ENCODE assay signal across 23 mouse cellular contexts in the genomic region with DNA sequence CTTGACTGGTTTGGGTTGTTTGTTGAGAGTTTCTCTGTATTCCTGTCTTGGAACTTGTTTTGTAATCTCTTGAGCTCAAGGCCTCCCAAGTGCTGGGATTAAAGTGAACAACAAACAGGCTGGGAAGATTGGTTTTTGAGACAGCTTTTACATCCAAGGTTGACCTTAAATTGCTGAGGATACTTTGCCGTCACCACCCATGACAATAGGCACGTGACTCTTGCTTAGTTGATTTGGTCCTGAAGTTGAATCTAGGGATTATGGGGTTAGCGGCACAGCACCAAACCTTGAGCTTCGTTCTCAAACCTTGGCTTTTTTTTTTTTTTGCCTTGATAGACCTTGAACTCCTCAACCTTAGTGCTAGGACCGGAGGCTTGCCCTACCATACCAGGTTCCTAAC. TPM values are rescaled to one million over a fixed set of nuclear protein-coding genes. Genes with fewer than 3 reads are reported as not detected.
DNase-seq lines count a peak whose midpoint lies in the region; TF ChIP-seq lines count a peak whose summit lies in the region.
"Had no signal": no experiment of that assay in that cellular context is flagged by ENCODE, and none has a peak within 500 bp of the region (broad histone marks: within the 10 kb centered on the region; RNA-seq: fewer than 3 reads in every experiment).

No protein-coding gene starts in this region.

- no peaks in the 10 kb centered on the region for H3K27me3 ChIP-seq in heart, adult 2 months (ENCODE audit: control insufficient read depth, insufficient read depth, low read length)
- H3K27me3 ChIP-seq in CH12.LX (replicated peaks) (no peaks in the 10 kb centered on the region), myocyte (ENCODE audit: control insufficient read depth, insufficient read depth, insufficient read length) (no peaks in the 10 kb centered on the region)
- H3K27me3 ChIP-seq: forebrain, embryonic 13.5 days; heart, embryonic 13.5 days; hindbrain, embryonic 15.5 days; intestine, embryonic 15.5 days had no signal

- dilution Hi-C loops in CH12.LX (cut with MboI; ENCODE audit: extremely low pct_ligation_motif_present, extremely low pct_unique_long_range_greater_than_20kb, low sequenced_read_pairs), result no loop called here

- no peak overlapping the region for H3K27ac ChIP-seq in heart, adult 2 months
- H3K27ac ChIP-seq in CH12.LX (ENCODE audit: insufficient read depth, low read depth), result no peak overlapping the region
- H3K27ac ChIP-seq: heart, embryonic 13.5 days; hindbrain, embryonic 15.5 days; intestine, embryonic 15.5 days; kidney, postnatal 0 days had no signal

- TF ChIP-seq EP300 in heart, adult 2 months (IDR thresholded peaks at IDR 0.05; ENCODE audit: insufficient read depth, low read depth, low read length), result no peak
- no peak for TF ChIP-seq EP300 in CH12.LX (IDR thresholded peaks at IDR 0.05; ENCODE audit: low read length)

- TF ChIP-seq POLR2A in heart, adult 2 months (IDR thresholded peaks at IDR 0.05; ENCODE audit: insufficient read depth, low read depth, low read length), result 0 out of 2 replicates have a peak, but pooled peaks have one; percentile 15
- TF ChIP-seq POLR2A in CH12.LX (IDR thresholded peaks at IDR 0.05; ENCODE audit: low read depth, low read length), result no peak
- no peak for TF ChIP-seq POLR2A in myocyte (IDR thresholded peaks at IDR 0.05; ENCODE audit: insufficient read length, low read depth)

- no peaks in the 10 kb centered on the region for H3K79me2 ChIP-seq in heart, adult 2 months (replicated peaks; ENCODE audit: control insufficient read depth, insufficient read depth, low read length)
- peaks cover 13% of the 10 kb centered on the region for H3K79me2 ChIP-seq in CH12.LX (replicated peaks; ENCODE audit: control insufficient read depth, extremely low read depth, insufficient read depth, poor library complexity, severe bottlenecking)
- peaks cover 48% of the 10 kb centered on the region for H3K79me2 ChIP-seq in myocyte (ENCODE audit: control insufficient read depth, insufficient read depth)

- no peaks in the 10 kb centered on the region for H3K9me3 ChIP-seq in CH12.LX (replicated peaks; ENCODE audit: low read length)
- H3K9me3 ChIP-seq: forebrain, embryonic 13.5 days; heart, embryonic 13.5 days; hindbrain, embryonic 15.5 days; intestine, embryonic 15.5 days had no signal

- no peak overlapping the region for H3K9ac ChIP-seq in heart, adult 2 months (ENCODE audit: low read depth, low read length)
- H3K9ac ChIP-seq in CH12.LX (ENCODE audit: insufficient read depth, low read depth), result no peak overlapping the region
- H3K9ac ChIP-seq: forebrain, embryonic 13.5 days; heart, embryonic 13.5 days; hindbrain, embryonic 15.5 days; intestine, embryonic 15.5 days; lung, embryonic 14.5 days had no signal

- H3K4me3 ChIP-seq in heart, adult 2 months, result no peak overlapping the region
- H3K4me3 ChIP-seq in CH12.LX (replicated peaks in 1 of 3; ENCODE audit: low read depth in 2 of 3, low read length in 2 of 3, poor library complexity in 1 of 3), result no peak overlapping the region
- H3K4me3 ChIP-seq in myocyte, result no peak overlapping the region
- H3K4me3 ChIP-seq: forebrain, embryonic 13.5 days; heart, embryonic 13.5 days; hindbrain, embryonic 15.5 days; intestine, embryonic 15.5 days had no signal

- H3K4me2 ChIP-seq in CH12.LX (ENCODE audit: insufficient read depth, low read depth, poor library complexity, severe bottlenecking) (no peak overlapping the region), myocyte (ENCODE audit: low read depth) (peak overlapping the region; percentile 97)
- H3K4me2 ChIP-seq: forebrain, embryonic 13.5 days; hindbrain, embryonic 15.5 days; intestine, embryonic 15.5 days; lung, embryonic 14.5 days had no signal

- peaks cover 6% of the 10 kb centered on the region for H3K4me1 ChIP-seq in heart, adult 2 months (ENCODE audit: control insufficient read depth, insufficient read depth, low read length)
- H3K4me1 ChIP-seq in CH12.LX (ENCODE audit: control insufficient read depth in 1 of 2, insufficient read depth in 2 of 2), result peaks cover 0 to 23% of the 10 kb centered on the region in 2 experiments; a peak in 2 of 4 replicates

- 72% methylated on average over 5 of the region's 5 CpGs for WGBS in heart, adult 2 months

- no peak overlapping the region for H3ac ChIP-seq in myocyte (ENCODE audit: control insufficient read depth, insufficient read length)

- intact Hi-C loops in heart, adult 2 months (cut with DNase I), result no loop called here

- TF ChIP-seq RAD21 in CH12.LX (IDR thresholded peaks at IDR 0.05; ENCODE audit: low read depth, low read length), result no peak

- in situ Hi-C loops in CH12.LX (cut with MboI; ENCODE audit: low pct_ligation_motif_present, low pct_unique_long_range_greater_than_20kb, low sequenced_read_pairs), result no loop called here

- DNase-seq in heart, adult 2 months, result no peak
- no peak for DNase-seq in heart, adult 11 months
- DNase-seq in CH12.LX (ENCODE audit: extremely low read depth) (no peak), ZHBTc4 (ENCODE audit: low read depth, low spot score) (peak; percentile 40)
- no peak for DNase-seq in thymus, postnatal 0 days (ENCODE audit: low spot score)
- no peak for DNase-seq in kidney, postnatal 25 days
- DNase-seq: adrenal gland, postnatal 14 days; cerebellum, adult 11 months; cerebellum, adult 9-10 months; gastrocnemius, postnatal 25 days; heart, postnatal 10 days; kidney, adult 2 months; layer of hippocampus, postnatal 36 days; lung, embryonic 14.5 days; lung, postnatal 14 days; thymus, adult 2 months; thymus, postnatal 4 days had no signal

- TF ChIP-seq CTCF in heart, adult 2 months (IDR thresholded peaks at IDR 0.05), result no peak
- no peak for TF ChIP-seq CTCF in CH12.LX (conservative IDR thresholded peaks at IDR 0.05 in 1 of 2, IDR thresholded peaks at IDR 0.05 in 1 of 2; ENCODE audit: low read depth in 2 of 2, low read length in 2 of 2)

- peaks cover 32% of the 10 kb centered on the region for H3K36me3 ChIP-seq in heart, adult 2 months (ENCODE audit: control insufficient read depth, insufficient read depth, low read length)
- H3K36me3 ChIP-seq in CH12.LX (replicated peaks in 1 of 2; ENCODE audit: control insufficient read depth in 1 of 2, insufficient read depth in 1 of 2, low read length in 1 of 2) (peaks cover 35 to 56% of the 10 kb centered on the region in 2 experiments), myocyte (ENCODE audit: control insufficient read depth, insufficient read depth) (peaks cover 54% of the 10 kb centered on the region)

TF ChIP-seq in CH12.LX, 34 proteins besides CTCF, POLR2A, EP300 and RAD21:
- peak; percentile 73 for TF ChIP-seq POLR2AphosphoS2 (IDR thresholded peaks at IDR 0.05; ENCODE audit: low read depth, low read length)
- no peak for TF ChIP-seq NRF1 (IDR thresholded peaks at IDR 0.05; ENCODE audit: low read depth, low read length)

TF ChIP-seq in myocyte, 11 proteins besides CTCF, POLR2A, EP300 and RAD21:
- TF ChIP-seq POLR2AphosphoS2 (IDR thresholded peaks at IDR 0.05; ENCODE audit: insufficient read length, low read depth) (peak; percentile 73), E2F4 (IDR thresholded peaks at IDR 0.05; ENCODE audit: insufficient read depth) (no peak)

RNA-seq across cellular contexts. Expression of gene Tpt1, which starts 4.3 kb away (rescaled TPM):
- total RNA-seq in heart, adult 2 months (2021), result 1,000 to 10,000 TPM; 2,957 to 3,343 TPM
- 1,003 and 1,026 TPM in 2 replicates for polyA plus RNA-seq in heart, adult 2 months (2012; rRNA removed)
- total RNA-seq in CH12.LX (2012; rRNA removed) (698 and 751 TPM in 2 replicates), CH12.LX (2014; rRNA removed) (1,876 and 2,057 TPM in 2 replicates)
- polyA plus RNA-seq in CH12.LX (2012; ENCODE audit: insufficient read length, low read depth) (1,607 and 1,716 TPM in 2 replicates), myocyte (2012; fragmentation: generic; extraction: Trizol) (6,214 TPM)
- polyA plus RNA-seq in thymus, postnatal 0 days (2015; fragmentation: Nextera tagmentation; extraction: Ambion mirVana), result 1,615 and 1,673 TPM in 2 replicates
